Mouse (Mus musculus) heart, embryonic 13.5 days (tissue): ENCODE measurements around the gene Gsg1l. TPM values are rescaled to one million over a fixed set of nuclear protein-coding genes. Genes with fewer than 3 reads are reported as not detected.

Source experiments
- ATAC-seq: fragments of 200-750 bp; cut with Nextera tagmentation; 2 replicates; pipeline ENCODE4 v1.8.0; 2017; ENCODE audit warnings: moderate TSS enrichment; ENCODE audit not compliant: insufficient number of reproducible peaks, low FRiP score, low TSS enrichment; ENCODE audit errors: extremely low read depth
- H3K27ac ChIP-seq: fragments of 300-500 bp; sonication (generic); replicated peaks from 2 replicates; pipeline ENCODE4 v1.5.1; 2015; ENCODE audit warnings: moderate library complexity, mild to moderate bottlenecking, inconsistent platforms
- H3K27me3 ChIP-seq: fragments of 300-500 bp; sonication (generic); replicated peaks from 2 replicates; pipeline ENCODE4 v1.6.1; 2015; ENCODE audit warnings: mild to moderate bottlenecking, inconsistent platforms
- H3K36me3 ChIP-seq: fragments of 300-500 bp; sonication (generic); 2 replicates; pipeline ENCODE4 v1.6.1; 2015; ENCODE audit warnings: mild to moderate bottlenecking, inconsistent platforms
- H3K4me1 ChIP-seq: fragments of 300-500 bp; sonication (generic); 2 replicates; pipeline ENCODE4 v1.6.1; 2015; ENCODE audit warnings: inconsistent platforms
- H3K4me2 ChIP-seq: fragments of 300-500 bp; sonication (generic); 2 replicates; pipeline ENCODE4 v1.6.1; 2015; ENCODE audit warnings: inconsistent platforms, mild to moderate bottlenecking, moderate library complexity
- H3K4me3 ChIP-seq: fragments of 300-500 bp; sonication (generic); 2 replicates; pipeline ENCODE4 v1.5.1; 2015; ENCODE audit warnings: moderate library complexity, mild to moderate bottlenecking, inconsistent platforms
- H3K9ac ChIP-seq: fragments of 300-500 bp; sonication (generic); 2 replicates; pipeline ENCODE4 v1.6.1; 2015; ENCODE audit warnings: inconsistent platforms, mild to moderate bottlenecking, moderate library complexity
- H3K9me3 ChIP-seq: fragments of 300-500 bp; sonication (generic); 2 replicates; pipeline ENCODE4 v1.6.1; 2016; ENCODE audit warnings: inconsistent platforms
- WGBS: fragments of 180-500 bp; shearing (Covaris S2); methylation state at CpG from one replicate; pipeline ENCODE4 v1.1.7; 2015; ENCODE audit warnings: mixed read lengths; 5-methylcytosine and 5-hydroxymethylcytosine counted together
- polyA plus RNA-seq: library from polyadenylated mRNA; unstranded; fragments of >200 nt; fragmentation: Nextera tagmentation; extraction: Ambion mirVana; gene quantifications from 2 replicates; pipeline ENCODE4 v1.2.1, GENCODE M21; 2015

Gene Gsg1l
- polyA plus RNA-seq, 1 experiment from 2014 or later: 8.4 TPM

GRCm38 (mm10) chr7:125860421-125860820 lies 221.8 kb downstream of the Gsg1l start:
- Histone ChIP-seq H3K4me1 (peaks cover 56% of the 10 kb centered on the region), H3K36me3 (peaks cover 21% of the 10 kb centered on the region), H3K4me3 (no peak overlapping the region), H3K9me3 (no peaks in the 10 kb centered on the region), H3K27me3 (no peaks in the 10 kb centered on the region), H3K27ac (peak overlapping the region; percentile 69), H3K4me2 (no peak overlapping the region), H3K9ac (no peak overlapping the region)
- ATAC-seq: no peak
- WGBS: 65% methylated on average over 9 of the region's 9 CpGs

- Histone ChIP-seq H3K4me3 (no peak overlapping the region), H3K36me3 (peaks cover 21% of the 10 kb centered on the region), H3K4me2 (no peak overlapping the region), H3K4me1 (peaks cover 58% of the 10 kb centered on the region), H3K9ac (no peak overlapping the region), H3K9me3 (no peaks in the 10 kb centered on the region), H3K27ac (peak overlapping the region; percentile 69), H3K27me3 (no peaks in the 10 kb centered on the region)
- no peak for ATAC-seq
- 37% methylated on average over 3 of the region's 3 CpGs for WGBS
Observed at GRCm38 (mm10) chr7:125859564-125859963, 222.6 kb downstream of the Gsg1l start.

DNA sequence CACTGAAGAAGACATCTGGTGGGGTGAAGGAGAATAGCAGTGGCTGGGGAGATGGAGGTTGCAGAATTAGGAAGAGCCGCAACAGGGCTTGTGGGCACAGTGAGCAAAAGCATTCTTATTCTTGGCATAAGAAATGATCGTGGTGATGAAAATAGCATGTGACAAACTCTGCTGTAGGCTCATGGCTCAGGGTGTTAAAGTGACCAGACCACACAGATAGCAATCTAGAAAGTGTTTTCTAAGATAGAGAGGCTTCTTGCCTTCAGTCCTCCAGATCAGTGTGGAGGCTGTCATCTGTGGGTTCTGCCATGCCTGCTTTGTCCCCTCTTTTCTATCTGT lies 234.7 kb downstream of the Gsg1l start:
- H3K36me3 ChIP-seq: peaks cover 43% of the 10 kb centered on the region
- H3K4me2 ChIP-seq: no peak overlapping the region
- H3K9me3 ChIP-seq: no peaks in the 10 kb centered on the region
- H3K4me3 ChIP-seq: no peak overlapping the region
- H3K27me3 ChIP-seq: no peaks in the 10 kb centered on the region
- 72% methylated on average over 2 of the region's 2 CpGs for WGBS
- no peak overlapping the region; the same call in 1 of the 2 replicates for H3K9ac ChIP-seq
- peak overlapping the region; percentile 43; the same call in 1 of the 2 replicates for H3K27ac ChIP-seq
- peaks cover 43% of the 10 kb centered on the region for H3K4me1 ChIP-seq
- ATAC-seq: no peak

DNA sequence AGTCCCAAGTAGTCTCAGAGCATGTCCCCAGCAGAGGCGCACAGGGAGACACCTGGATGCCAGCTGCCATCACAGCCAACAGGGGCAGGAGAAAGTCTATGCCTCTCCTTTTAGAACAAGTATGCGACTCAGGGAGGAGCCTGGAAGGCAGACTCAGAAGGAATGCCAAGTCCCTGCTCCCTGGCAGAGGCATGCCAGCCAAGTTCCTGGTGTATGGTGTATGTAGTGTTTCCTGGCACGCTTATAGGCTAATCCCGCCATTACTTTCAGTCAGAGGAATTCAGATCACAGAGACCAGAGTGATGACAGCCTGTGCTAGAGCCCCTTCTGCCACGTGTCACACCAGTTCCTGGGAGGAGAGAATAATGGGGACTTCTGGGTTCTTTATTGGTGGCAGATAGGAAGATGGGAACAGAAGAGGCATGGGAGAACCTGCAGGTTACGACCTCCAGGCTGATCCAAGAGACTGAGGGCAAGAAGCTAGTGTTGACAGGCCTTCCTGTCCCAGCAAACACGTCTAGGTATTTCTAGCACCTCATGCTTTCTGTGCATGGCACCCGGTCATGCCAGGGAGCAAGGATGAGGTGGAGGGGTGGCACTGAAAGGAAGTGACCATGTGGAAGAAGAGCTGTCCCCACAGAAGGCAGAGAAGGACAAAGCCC lies 235.2 kb downstream of the Gsg1l start:
- Histone ChIP-seq H3K27ac (peak overlapping the region; percentile 43; the same call in 1 of the 2 replicates), H3K4me2 (no peak overlapping the region), H3K36me3 (peaks cover 45% of the 10 kb centered on the region), H3K9me3 (no peaks in the 10 kb centered on the region), H3K27me3 (no peaks in the 10 kb centered on the region), H3K9ac (no peak overlapping the region; the same call in 1 of the 2 replicates), H3K4me3 (no peak overlapping the region), H3K4me1 (peaks cover 38% of the 10 kb centered on the region)
- ATAC-seq: no peak
- WGBS: 42% methylated on average over 8 of the region's 8 CpGs

- Histone ChIP-seq H3K4me1 (peaks cover 42% of the 10 kb centered on the region), H3K36me3 (peaks cover 31% of the 10 kb centered on the region), H3K27ac (no peak overlapping the region), H3K4me2 (no peak overlapping the region), H3K27me3 (no peaks in the 10 kb centered on the region), H3K4me3 (no peak overlapping the region), H3K9me3 (no peaks in the 10 kb centered on the region), H3K9ac (no peak overlapping the region)
- no peak for ATAC-seq
- 39% methylated on average over 1 of the region's 1 CpGs for WGBS
Observed at GRCm38 (mm10) chr7:125845611-125846010, 236.6 kb downstream of the Gsg1l start.

- peaks cover 56% of the 10 kb centered on the region for H3K4me1 ChIP-seq
- H3K9ac ChIP-seq: peak overlapping the region; percentile 54
- H3K36me3 ChIP-seq: peaks cover 23% of the 10 kb centered on the region
- 55% methylated on average over 5 of the region's 5 CpGs for WGBS
- 0 out of 2 replicates have a peak overlapping the region, but pooled peaks have one; percentile 2 for H3K4me2 ChIP-seq
- no peak overlapping the region for H3K4me3 ChIP-seq
- no peak for ATAC-seq
- H3K27me3 ChIP-seq: no peaks in the 10 kb centered on the region
- H3K9me3 ChIP-seq: no peaks in the 10 kb centered on the region
- peak overlapping the region; percentile 71 for H3K27ac ChIP-seq
Observed at GRCm38 (mm10) chr7:125838078-125838742, 244.0 kb downstream of the Gsg1l start.

DNA sequence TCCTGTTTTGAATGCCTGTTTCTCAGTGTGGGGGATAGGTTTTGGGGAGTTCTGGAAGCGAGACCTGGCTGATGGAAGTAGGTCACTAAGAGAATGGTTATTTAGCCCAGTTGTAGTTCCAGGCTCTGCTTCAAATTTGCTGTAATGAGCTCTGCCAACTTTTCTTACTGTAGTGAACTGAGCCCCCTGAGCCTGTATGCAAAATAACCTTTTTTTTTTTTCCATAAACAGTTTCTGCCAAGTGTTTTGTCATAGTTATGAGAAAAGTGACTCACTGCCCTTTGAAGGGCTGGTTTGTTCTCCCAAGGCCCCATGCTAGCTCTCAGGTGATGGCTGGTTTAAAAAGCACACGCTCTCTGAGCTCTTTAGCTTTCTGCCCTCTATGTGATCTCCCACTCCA lies 248.7 kb downstream of the Gsg1l start:
- ATAC-seq: no peak
- no peaks in the 10 kb centered on the region for H3K9me3 ChIP-seq
- peaks cover 19% of the 10 kb centered on the region for H3K36me3 ChIP-seq
- H3K27me3 ChIP-seq: no peaks in the 10 kb centered on the region
- H3K4me3 ChIP-seq: no peak overlapping the region
- no peak overlapping the region for H3K9ac ChIP-seq
- H3K4me1 ChIP-seq: peaks cover 74% of the 10 kb centered on the region
- peak overlapping the region; percentile 57; the same call in 1 of the 2 replicates for H3K27ac ChIP-seq
- 90% methylated on average over 2 of the region's 2 CpGs for WGBS
- H3K4me2 ChIP-seq: no peak overlapping the region

DNA sequence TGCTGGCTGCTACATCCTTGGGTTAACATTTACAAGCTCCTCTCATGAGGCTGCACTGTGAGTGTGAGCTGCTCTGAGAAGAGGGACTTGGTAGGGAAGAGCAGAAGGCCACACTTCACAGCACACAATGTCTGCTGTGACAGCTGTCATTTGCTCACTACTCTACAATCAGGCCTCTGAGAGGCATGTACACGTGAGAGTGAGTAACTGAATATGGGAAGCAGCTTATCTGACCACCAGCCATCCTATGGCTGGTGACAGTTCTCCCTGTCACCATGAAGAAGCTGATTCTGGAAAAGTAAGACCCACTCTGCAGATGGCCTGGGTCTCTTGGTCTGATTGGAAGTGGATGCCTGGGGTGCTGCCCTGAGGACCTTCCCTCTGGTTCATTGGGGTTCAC lies 249.4 kb downstream of the Gsg1l start:
- peaks cover 74% of the 10 kb centered on the region for H3K4me1 ChIP-seq
- H3K27ac ChIP-seq: peak overlapping the region; percentile 57
- no peak overlapping the region for H3K9ac ChIP-seq
- H3K9me3 ChIP-seq: no peaks in the 10 kb centered on the region
- no peak overlapping the region for H3K4me3 ChIP-seq
- H3K27me3 ChIP-seq: no peaks in the 10 kb centered on the region
- 12% methylated on average over 1 of the region's 1 CpGs for WGBS
- H3K4me2 ChIP-seq: no peak overlapping the region
- peaks cover 19% of the 10 kb centered on the region for H3K36me3 ChIP-seq
- no peak for ATAC-seq

GRCm38 (mm10) chr7:125829121-125829666 lies 253.0 kb downstream of the Gsg1l start:
- H3K4me3 ChIP-seq: no peak overlapping the region
- no peaks in the 10 kb centered on the region for H3K27me3 ChIP-seq
- no peaks in the 10 kb centered on the region for H3K9me3 ChIP-seq
- H3K27ac ChIP-seq: peak overlapping the region; percentile 85
- no peak for ATAC-seq
- H3K4me1 ChIP-seq: peaks cover 82% of the 10 kb centered on the region
- peak overlapping the region; percentile 51 for H3K4me2 ChIP-seq
- WGBS: 18% methylated on average over 3 of the region's 3 CpGs
- peaks cover 9% of the 10 kb centered on the region for H3K36me3 ChIP-seq
- H3K9ac ChIP-seq: peak overlapping the region; percentile 71

- H3K4me3 ChIP-seq: no peak overlapping the region
- H3K4me2 ChIP-seq: 0 out of 2 replicates have a peak overlapping the region, but pooled peaks have one; percentile 51
- no peak for ATAC-seq
Observed at GRCm38 (mm10) chr7:125828561-125828960, 253.7 kb downstream of the Gsg1l start.

More at GRCm38 (mm10) chr7:125828561-125828960, 253.7 kb downstream of the Gsg1l start:
- peaks cover 5% of the 10 kb centered on the region; the same call in 1 of the 2 replicates for H3K36me3 ChIP-seq
- peak overlapping the region; percentile 85 for H3K27ac ChIP-seq
- H3K9me3 ChIP-seq: no peaks in the 10 kb centered on the region
- H3K9ac ChIP-seq: peak overlapping the region; percentile 71
- H3K4me1 ChIP-seq: peaks cover 79% of the 10 kb centered on the region
- 73% methylated on average over 5 of the region's 5 CpGs for WGBS
- no peaks in the 10 kb centered on the region for H3K27me3 ChIP-seq
